Mouse (Mus musculus) ES-E14 (cell line): ENCODE results near the gene Nudt9. TPM values are rescaled to one million over a fixed set of nuclear protein-coding genes. Genes with fewer than 3 reads are reported as not detected.
"Not testable (repeated sequence)": the region's sequence is repeated elsewhere in the genome, so short reads cannot be mapped to it uniquely, and the experiment has no call there.

ENCODE experiments used
- DNase-seq: peaks from one replicate; pipeline ENCODE4 v3.0.0-alpha.2; 2013; ENCODE audit warnings: low read depth, low spot score
- H3K27ac ChIP-seq: 2 replicates; pipeline ENCODE4 v1.5.1; 2012; ENCODE audit warnings: low read depth, mild to moderate bottlenecking, low read length, moderate library complexity, mixed read lengths; ENCODE audit not compliant: poor library complexity, insufficient read depth, severe bottlenecking
- H3K36me3 ChIP-seq: 2 replicates; pipeline ENCODE4 v1.6.1; 2012; ENCODE audit warnings: mild to moderate bottlenecking, low read length, moderate library complexity, mixed read lengths; ENCODE audit not compliant: control insufficient read depth, poor library complexity, insufficient read depth, severe bottlenecking
- H3K4me1 ChIP-seq, 2 experiments: fragments of 150-350 bp in 1 of 2; sonication (generic) in 1 of 2; 2 replicates each; pipeline ENCODE4 v1.6.1; 2012; ENCODE audit warnings: low read length in 2 of 2, mild to moderate bottlenecking in 1 of 2, mixed read lengths in 1 of 2; ENCODE audit not compliant: control insufficient read depth in 2 of 2, insufficient read depth in 2 of 2, poor library complexity in 1 of 2
- H3K4me3 ChIP-seq, 2 experiments: fragments of 150-350 bp in 1 of 2; sonication (generic) in 1 of 2; 2 replicates each; pipeline ENCODE4 v1.5.1; 2012; ENCODE audit warnings: low read length in 2 of 2, low read depth in 1 of 2, mild to moderate bottlenecking in 1 of 2, mixed read lengths in 1 of 2; ENCODE audit not compliant: insufficient read depth in 1 of 2, poor library complexity in 1 of 2, severe bottlenecking in 1 of 2
- H3K9ac ChIP-seq: 2 replicates; pipeline ENCODE4 v1.6.1; 2012; ENCODE audit warnings: low read depth, mild to moderate bottlenecking, low read length, mixed read lengths; ENCODE audit not compliant: poor library complexity, insufficient read depth, severe bottlenecking
- H3K9me3 ChIP-seq: fragments of 150-350 bp; sonication (generic); 2 replicates; pipeline ENCODE4 v1.6.1; 2012; ENCODE audit warnings: low read depth, mild to moderate bottlenecking, low read length; ENCODE audit not compliant: control insufficient read depth, insufficient read depth
- CHD2 ChIP-seq: IDR thresholded peaks from 2 replicates; pipeline ENCODE4 v1.6.1; 2014; ENCODE audit warnings: mild to moderate bottlenecking, low read depth, low read length, inconsistent platforms
- HCFC1 ChIP-seq: IDR thresholded peaks from 2 replicates; pipeline ENCODE4 v1.6.1; 2012; ENCODE audit warnings: low read length, inconsistent platforms, borderline replicate concordance; ENCODE audit not compliant: insufficient read depth
- MAFK ChIP-seq: IDR thresholded peaks from 2 replicates; pipeline ENCODE4 v1.6.1; 2014; ENCODE audit warnings: mild to moderate bottlenecking, low read depth, low read length, inconsistent platforms; ENCODE audit not compliant: insufficient read depth
- ZC3H11A ChIP-seq: IDR thresholded peaks from 2 replicates; pipeline ENCODE4 v1.6.1; 2012; ENCODE audit warnings: low read depth, mild to moderate bottlenecking, inconsistent platforms, low read length, borderline replicate concordance
- ZNF384 ChIP-seq: IDR thresholded peaks from 2 replicates; pipeline ENCODE4 v1.6.1; 2012; ENCODE audit warnings: low read depth, low read length, inconsistent platforms
- in situ Hi-C, 2 experiments: fragments of 600-800 bp; cut with MboI; formaldehyde crosslinking; loops; one replicate each; pipeline ENCODE4 v1.15.1; 2025; ENCODE audit warnings: low sequenced_read_pairs in 2 of 2, inconsistent platforms in 1 of 2; ENCODE audit not compliant: unreplicated experiment in 2 of 2
- total RNA-seq: library from RNA; depleted of rRNA; stranded (reverse); fragments of 300-350 nt; gene quantifications from 2 replicates; pipeline ENCODE4 v1.2.3, GENCODE M21; 2012

Nudt9 gene
- total RNA-seq, 1 experiment: 55.4 TPM

GRCm38 (mm10) chr5:104023289-104024020 is 22.7 kb upstream of the Nudt9 start:
- Histone ChIP-seq H3K4me1 (peaks cover 19 to 21% of the 10 kb centered on the region in 2 experiments), H3K27ac (peak overlapping the region; percentile 2; the same call in 1 of the 2 replicates), H3K9ac (no peak overlapping the region; the same call in 1 of the 2 replicates), H3K4me3 (no peak overlapping the region; a peak in 1 of 4 replicates), H3K36me3 (no peaks in the 10 kb centered on the region), H3K9me3 (no peaks in the 10 kb centered on the region)
- DNase-seq: no peak
- in situ Hi-C loops: no loop called here
- TF ChIP-seq ZNF384: no peak
- TF ChIP-seq HCFC1: no peak
- TF ChIP-seq ZC3H11A: no peak
- TF ChIP-seq MAFK: no peak
- no peak for TF ChIP-seq CHD2

GRCm38 (mm10) chr5:104024193-104024592 is 21.9 kb upstream of the Nudt9 start:
- peaks cover 18 to 19% of the 10 kb centered on the region in 2 experiments for H3K4me1 ChIP-seq
- H3K9me3 ChIP-seq, H3K27ac ChIP-seq, H3K4me3 ChIP-seq, in situ Hi-C loops, DNase-seq, H3K9ac ChIP-seq, H3K36me3 ChIP-seq: not testable (repeated sequence)

GRCm38 (mm10) chr5:104024762-104025161 is 21.3 kb upstream of the Nudt9 start:
- H3K9me3 ChIP-seq: no peaks in the 10 kb centered on the region
- no peak for DNase-seq
- in situ Hi-C loops: no loop called here
- no peak overlapping the region; the same call in 1 of the 2 replicates for H3K27ac ChIP-seq
- H3K4me3 ChIP-seq: peak overlapping the region in 1 of 2 experiments; percentile 53; a peak in 1 of 4 replicates
- H3K9ac ChIP-seq: peak overlapping the region; percentile 36; the same call in 1 of the 2 replicates
- no peaks in the 10 kb centered on the region for H3K36me3 ChIP-seq
- H3K4me1 ChIP-seq: peaks cover 17 to 19% of the 10 kb centered on the region in 2 experiments
- TF ChIP-seq HCFC1 (no peak), ZC3H11A (no peak), ZNF384 (no peak), MAFK (no peak)

- peak overlapping the region; percentile 5 to 53; a peak in 3 of 4 replicates for H3K4me3 ChIP-seq
- H3K9ac ChIP-seq: peak overlapping the region; percentile 36; the same call in 1 of the 2 replicates
- peaks cover 19 to 21% of the 10 kb centered on the region in 2 experiments for H3K4me1 ChIP-seq
- peak overlapping the region; percentile 58; the same call in 1 of the 2 replicates for H3K27ac ChIP-seq
- no peaks in the 10 kb centered on the region for H3K9me3 ChIP-seq
- no peak for DNase-seq
- in situ Hi-C loops: no loop called here
- no peak for TF ChIP-seq CHD2
- TF ChIP-seq ZNF384: no peak
- TF ChIP-seq ZC3H11A: no peak
- no peak for TF ChIP-seq HCFC1
- no peak for TF ChIP-seq MAFK
- H3K36me3 ChIP-seq: no peaks in the 10 kb centered on the region
Measured at GRCm38 (mm10) chr5:104025245-104025854, 20.8 kb upstream of the Nudt9 start.
